Mouse (Mus musculus) myocyte (in vitro differentiated cells): ENCODE results near the gene Vpreb3.

Source experiments
- CEBPB ChIP-seq: IDR thresholded peaks from 2 replicates; pipeline ENCODE4 v1.6.1; 2011; ENCODE audit warnings: mild to moderate bottlenecking, moderate library complexity; ENCODE audit not compliant: poor library complexity, insufficient read depth, severe bottlenecking
- E2F4 ChIP-seq: IDR thresholded peaks from one replicate; pipeline ENCODE4 v1.6.1; 2011; ENCODE audit warnings: mild to moderate bottlenecking, control low read depth, moderate library complexity; ENCODE audit not compliant: insufficient read depth
- MAX ChIP-seq: IDR thresholded peaks from one replicate; pipeline ENCODE4 v1.6.1; 2011; ENCODE audit warnings: low read depth, mild to moderate bottlenecking, control low read depth
- MYOD1 ChIP-seq, 3 experiments: IDR thresholded peaks; one replicate each; pipeline ENCODE4 v1.6.1; 2011; ENCODE audit warnings: control low read depth in 2 of 3, low read depth in 2 of 3, mild to moderate bottlenecking in 2 of 3, moderate library complexity in 1 of 3; ENCODE audit not compliant: insufficient read length in 2 of 3, control insufficient read depth in 1 of 3
- MYOG ChIP-seq, 3 experiments: IDR thresholded peaks; one replicate each; pipeline ENCODE4 v1.6.1; 2011; ENCODE audit warnings: control low read depth in 2 of 3, low read depth in 2 of 3, mild to moderate bottlenecking in 2 of 3; ENCODE audit not compliant: insufficient read length in 2 of 3, control insufficient read depth in 1 of 3, insufficient read depth in 1 of 3
- POLR2A ChIP-seq: IDR thresholded peaks from one replicate; pipeline ENCODE4 v1.6.1; 2011; ENCODE audit warnings: low read depth, mild to moderate bottlenecking, control low read depth, moderate library complexity; ENCODE audit not compliant: insufficient read length
- POLR2AphosphoS2 ChIP-seq: IDR thresholded peaks from one replicate; pipeline ENCODE4 v1.6.1; 2011; ENCODE audit warnings: low read depth, control low read depth; ENCODE audit not compliant: insufficient read length
- REST ChIP-seq: IDR thresholded peaks from one replicate; pipeline ENCODE4 v1.6.1; 2011; ENCODE audit warnings: mild to moderate bottlenecking, control low read depth, moderate library complexity; ENCODE audit not compliant: insufficient read depth, insufficient read length
- SRF ChIP-seq: IDR thresholded peaks from one replicate; pipeline ENCODE4 v1.6.1; 2011; ENCODE audit warnings: low read depth; ENCODE audit not compliant: control insufficient read depth, insufficient read length
- TCF12 ChIP-seq: IDR thresholded peaks from one replicate; pipeline ENCODE4 v1.6.1; 2011; ENCODE audit warnings: mild to moderate bottlenecking, control low read depth; ENCODE audit not compliant: poor library complexity, insufficient read depth, severe bottlenecking
- USF1 ChIP-seq: IDR thresholded peaks from one replicate; pipeline ENCODE4 v1.6.1; 2011; ENCODE audit warnings: low read depth, mild to moderate bottlenecking, control low read depth, moderate library complexity

DNA sequence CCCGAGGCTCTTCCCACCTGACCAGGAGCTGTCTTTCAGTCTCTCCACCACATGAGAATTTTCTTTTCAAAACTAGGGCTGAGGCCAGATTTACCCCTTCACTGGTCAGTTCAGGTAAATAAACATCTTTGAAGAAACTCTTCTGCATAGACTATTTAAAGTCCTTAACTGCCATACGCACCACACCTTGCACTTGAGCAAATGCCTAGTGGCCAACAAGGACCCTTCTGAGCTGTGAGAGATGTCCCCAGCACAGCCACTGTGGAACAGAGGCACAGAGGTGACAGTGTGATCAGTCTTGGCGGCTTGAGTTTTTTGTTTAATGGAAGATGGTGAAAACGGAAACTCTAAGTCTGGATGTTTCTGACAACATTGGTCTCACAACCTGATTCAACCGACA is 23.8 kb upstream of the Vpreb3 start:
- TF ChIP-seq E2F4: no peak
- TF ChIP-seq USF1: no peak
- TF ChIP-seq MYOD1 (IDR thresholded peaks at IDR 0.05; ENCODE audit: control insufficient read depth in 1 of 3, insufficient read length in 2 of 3, low read depth in 2 of 3): no peak
- no peak for TF ChIP-seq REST
- TF ChIP-seq POLR2A: no peak
- TF ChIP-seq TCF12: no peak
- TF ChIP-seq MAX: no peak
- no peak for TF ChIP-seq SRF
- no peak for TF ChIP-seq POLR2AphosphoS2
- TF ChIP-seq MYOG (IDR thresholded peaks at IDR 0.05; ENCODE audit: control insufficient read depth in 1 of 3, insufficient read depth in 1 of 3, insufficient read length in 2 of 3, low read depth in 2 of 3): no peak
- no peak for TF ChIP-seq CEBPB
